Mouse (Mus musculus) heart, adult 2 months (tissue): ENCODE data around the gene Tmem268. TPM values are rescaled to one million over a fixed set of nuclear protein-coding genes. Genes with fewer than 3 reads are reported as not detected.

Experiments used
- DNase-seq, 2 experiments: peaks; one replicate each; pipeline ENCODE4 v3.0.0; 2021
- H3K27ac ChIP-seq: fragments of 200-600 bp; 2 replicates; pipeline ENCODE4 v1.8.1; 2022
- H3K27me3 ChIP-seq: fragments of 200-500 bp; 2 replicates; pipeline ENCODE4 v1.6.1; 2012; ENCODE audit warnings: mild to moderate bottlenecking, low read length, inconsistent platforms, mixed read lengths; ENCODE audit not compliant: control insufficient read depth, insufficient read depth
- H3K36me3 ChIP-seq: fragments of 200-500 bp; 2 replicates; pipeline ENCODE4 v1.6.1; 2012; ENCODE audit warnings: low read length, inconsistent platforms; ENCODE audit not compliant: control insufficient read depth, insufficient read depth
- H3K4me1 ChIP-seq: fragments of 200-500 bp; 2 replicates; pipeline ENCODE4 v1.6.1; 2011; ENCODE audit warnings: low read length; ENCODE audit not compliant: control insufficient read depth, insufficient read depth
- H3K4me3 ChIP-seq: fragments of 200-600 bp; 2 replicates; pipeline ENCODE4 v1.8.1; 2022
- H3K79me2 ChIP-seq: fragments of 200-500 bp; replicated peaks from 2 replicates; pipeline ENCODE4 v1.6.1; 2012; ENCODE audit warnings: mild to moderate bottlenecking, inconsistent platforms, low read length, moderate library complexity, mixed read lengths; ENCODE audit not compliant: control insufficient read depth, insufficient read depth
- H3K9ac ChIP-seq: fragments of 200-500 bp; 2 replicates; pipeline ENCODE4 v1.6.1; 2012; ENCODE audit warnings: low read depth, mild to moderate bottlenecking, control low read depth, inconsistent platforms, low read length, mixed read lengths
- CTCF ChIP-seq: fragments of 200-600 bp; IDR thresholded peaks from 2 replicates; pipeline ENCODE4 v1.8.1; 2022; ENCODE audit warnings: antibody characterized with exemption, mild to moderate bottlenecking, moderate library complexity
- EP300 ChIP-seq: fragments of 200-500 bp; IDR thresholded peaks from 2 replicates; pipeline ENCODE4 v1.6.1; 2011; ENCODE audit warnings: low read depth, low read length, control low read depth; ENCODE audit not compliant: insufficient read depth
- POLR2A ChIP-seq: fragments of 200-500 bp; IDR thresholded peaks from 2 replicates; pipeline ENCODE4 v1.6.1; 2011; ENCODE audit warnings: mild to moderate bottlenecking, low read depth, low read length, control low read depth; ENCODE audit not compliant: insufficient read depth
- WGBS: fragments of 180-500 bp; shearing (Covaris S2); methylation state at CpG from one replicate; pipeline ENCODE4 v1.1.7; 2018; 5-methylcytosine and 5-hydroxymethylcytosine counted together
- intact Hi-C: fragments of 180-260 bp; cut with DNase I; formaldehyde crosslinking; loops from one replicate; pipeline ENCODE4 v1.15.1; 2025
- long read RNA-seq: library from polyadenylated mRNA; stranded (forward); transcript quantifications from one replicate; pipeline ENCODE4 v2.0.0, GENCODE M21; 2021
- polyA plus RNA-seq: library from polyadenylated mRNA; depleted of rRNA; stranded (reverse); fragments of >200 nt; gene quantifications from 2 replicates; pipeline ENCODE4 v1.2.3, GENCODE M21; 2012; rRNA removed
- total RNA-seq, 2 experiments: library from RNA; stranded (reverse); gene quantifications; 2 replicates each; pipeline ENCODE4 v1.2.3; 2021

Tmem268 gene
- total RNA-seq (10 to 100 TPM; 10.9 to 11.0 TPM), polyA plus RNA-seq (8.3 and 13.0 TPM in 2 replicates)
- long read RNA-seq, transcript Tmem268-201 (10 exons, 3,765 nt), result major isoform, 6 of 18 reads
- long read RNA-seq, partial matches to known transcripts, result 2 of 18 reads
- long read RNA-seq, other reads (novel, unspliced or antisense), result 10 of 18 reads

- peak; percentile 90 to 92 for DNase-seq
- WGBS, result under 1% methylated on average over 77 of the region's 81 CpGs
- intact Hi-C loops, result loop anchor here (1.0 to 10.0 kb wide), 4 partner anchors 13 to 1034 kb away; partner anchors contain the start of genes 4933430I17Rik and Pole3
Measured at GRCm38 (mm10) chr4:63558407-63559081, at the start of gene Tmem268. Tmem268 (plus strand) TSS chr4:63558781.

GRCm38 (mm10) chr4:63512921-63513320 is 45.7 kb upstream of the Tmem268 start:
- no peaks in the 10 kb centered on the region for H3K4me1 ChIP-seq
- 84% methylated on average over 2 of the region's 2 CpGs for WGBS
- no peak overlapping the region for H3K27ac ChIP-seq
- H3K4me3 ChIP-seq, result no peak overlapping the region
- DNase-seq, result no peak
- H3K27me3 ChIP-seq, result no peaks in the 10 kb centered on the region
- no peak overlapping the region for H3K9ac ChIP-seq
- TF ChIP-seq POLR2A (no peak), EP300 (no peak), CTCF (no peak)
- intact Hi-C loops, result loop anchor here (5.0 kb wide), 1 partner anchor 94 kb away; the partner anchor contains the start of gene Gm11213
- H3K36me3 ChIP-seq, result no peaks in the 10 kb centered on the region
- no peaks in the 10 kb centered on the region for H3K79me2 ChIP-seq

More at GRCm38 (mm10) chr4:63558407-63559081, at the start of gene Tmem268:
- Histone ChIP-seq H3K79me2 (no peaks in the 10 kb centered on the region), H3K9ac (peak within 1 kb of the TSS; percentile 87), H3K27ac (peak within 1 kb of the TSS; percentile 94), H3K36me3 (no peaks in the 10 kb centered on the region; the same call in 1 of the 2 replicates), H3K4me1 (peaks cover 10% of the 10 kb centered on the region), H3K4me3 (peak within 1 kb of the TSS; percentile 94), H3K27me3 (no peaks in the 10 kb centered on the region)
- TF ChIP-seq POLR2A (peak; percentile 61), EP300 (no peak), CTCF (peak; percentile 53)

GRCm38 (mm10) chr4:63514454-63514984 is 44.1 kb upstream of the Tmem268 start:
- no peak for DNase-seq
- H3K9ac ChIP-seq, result no peak overlapping the region
- H3K27me3 ChIP-seq, result no peaks in the 10 kb centered on the region
- intact Hi-C loops, result loop anchor here (5.0 kb wide), 1 partner anchor 93 kb away; the partner anchor contains the start of gene Gm11213
- no peak for TF ChIP-seq EP300
- TF ChIP-seq CTCF, result no peak
- no peak for TF ChIP-seq POLR2A
- H3K27ac ChIP-seq, result no peak overlapping the region
- no peaks in the 10 kb centered on the region for H3K36me3 ChIP-seq
- H3K4me1 ChIP-seq, result no peaks in the 10 kb centered on the region
- H3K79me2 ChIP-seq, result no peaks in the 10 kb centered on the region
- H3K4me3 ChIP-seq, result no peak overlapping the region
- WGBS, result 68% methylated on average over 4 of the region's 4 CpGs

GRCm38 (mm10) chr4:63515021-63515420 is 43.6 kb upstream of the Tmem268 start:
- no peak for TF ChIP-seq POLR2A
- no peak for TF ChIP-seq EP300
- TF ChIP-seq CTCF, result no peak
- 76% methylated on average over 5 of the region's 5 CpGs for WGBS
- intact Hi-C loops, result no loop called here

GRCm38 (mm10) chr4:63521813-63522419 is 36.7 kb upstream of the Tmem268 start:
- no peaks in the 10 kb centered on the region for H3K27me3 ChIP-seq
- TF ChIP-seq EP300, result no peak
- TF ChIP-seq POLR2A, result no peak
- TF ChIP-seq CTCF, result no peak
- no peak overlapping the region for H3K27ac ChIP-seq
- H3K4me1 ChIP-seq, result no peaks in the 10 kb centered on the region
- intact Hi-C loops, result no loop called here
- no peaks in the 10 kb centered on the region for H3K79me2 ChIP-seq
- no peak for DNase-seq
- 68% methylated on average over 2 of the region's 2 CpGs for WGBS
- H3K9ac ChIP-seq, result no peak overlapping the region
- no peak overlapping the region for H3K4me3 ChIP-seq
- H3K36me3 ChIP-seq, result no peaks in the 10 kb centered on the region

More at GRCm38 (mm10) chr4:63515021-63515420, 43.6 kb upstream of the Tmem268 start:
- H3K27me3 ChIP-seq, result no peaks in the 10 kb centered on the region
- no peak overlapping the region for H3K27ac ChIP-seq
- H3K79me2 ChIP-seq, result no peaks in the 10 kb centered on the region
- H3K36me3 ChIP-seq, result no peaks in the 10 kb centered on the region
- H3K9ac ChIP-seq, result no peak overlapping the region
- DNase-seq, result no peak
- H3K4me3 ChIP-seq, result no peak overlapping the region
- no peaks in the 10 kb centered on the region for H3K4me1 ChIP-seq
